Mouse (Mus musculus): ENCODE measurements around the gene Ctbp2. TPM values are rescaled to one million over a fixed set of nuclear protein-coding genes. Genes with fewer than 3 reads are reported as not detected.

Gene Ctbp2
- total and polyA plus RNA-seq, 3 experiments = 74.9 to 90.7 TPM; not detected in 1

- DNase-seq (ENCODE audit: low read depth, low spot score) = no peak
- no peak for TF ChIP-seq ZMIZ1 (IDR thresholded peaks at IDR 0.05; ENCODE audit: low read depth, low read length)
- TF ChIP-seq CHD1 (IDR thresholded peaks at IDR 0.05; ENCODE audit: low read depth, low read length) = no peak
- peak; percentile 58 for TF ChIP-seq GATA1 (IDR thresholded peaks at IDR 0.05; ENCODE audit: low read depth, low read length)
- no peaks in the 10 kb centered on the region for H3K9me3 ChIP-seq (replicated peaks; ENCODE audit: insufficient read depth, low read length)
- H3K27me3 ChIP-seq (ENCODE audit: control insufficient read depth in 1 of 2, insufficient read depth in 2 of 2, low read length in 2 of 2) = no peaks in the 10 kb centered on the region
- H3K9ac ChIP-seq (ENCODE audit: control insufficient read depth, low read depth, low read length, poor library complexity, severe bottlenecking) = no peak overlapping the region
- no peak overlapping the region for H3K4me3 ChIP-seq (ENCODE audit: control insufficient read depth in 1 of 2, insufficient read depth in 1 of 2, low read depth in 2 of 2, low read length in 2 of 2)
- H3K27ac ChIP-seq (ENCODE audit: control insufficient read depth, low read depth, low read length) = no peak overlapping the region
- peaks cover 0 to 3% of the 10 kb centered on the region in 2 experiments; a peak in 3 of 4 replicates for H3K36me3 ChIP-seq (ENCODE audit: control insufficient read depth in 1 of 2, insufficient read depth in 2 of 2, low read length in 2 of 2)
- 0 out of 2 replicates have a peak, but pooled peaks cover 2% of the 10 kb centered on the region for H3K79me2 ChIP-seq (ENCODE audit: control insufficient read depth, insufficient read depth, low read length, poor library complexity)
- peaks cover 0 to 7% of the 10 kb centered on the region in 2 experiments; a peak in 3 of 4 replicates for H3K4me1 ChIP-seq (ENCODE audit: control insufficient read depth in 1 of 2, insufficient read depth in 2 of 2, low read length in 2 of 2)
Measured at GRCm38 (mm10) chr7:133012637-133013366, 111.4 kb downstream of the Ctbp2 start.

DNA sequence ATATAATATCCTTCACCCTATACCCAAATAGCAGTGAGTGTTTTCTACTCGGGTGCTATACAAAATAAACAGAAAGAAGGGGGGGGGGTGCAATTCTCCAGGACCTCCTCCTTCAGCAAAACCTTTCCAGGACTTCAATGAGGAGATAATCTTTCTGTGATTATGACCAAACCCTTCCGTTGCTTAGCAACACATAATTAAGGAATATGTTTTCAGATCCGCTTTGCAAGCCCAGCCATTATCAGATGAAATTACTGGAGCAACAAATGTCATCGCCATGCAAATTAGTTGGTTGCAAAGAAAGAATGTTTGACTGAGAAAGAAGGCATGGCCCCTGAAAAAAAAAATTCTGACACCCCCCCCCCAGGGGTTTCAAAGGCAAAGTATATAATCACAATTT is 112.5 kb downstream of the Ctbp2 start:
- H3K4me1 ChIP-seq (ENCODE audit: control insufficient read depth in 1 of 2, insufficient read depth in 2 of 2, low read length in 2 of 2) = peaks cover 8 to 17% of the 10 kb centered on the region in 2 experiments
- TF ChIP-seq MYB (IDR thresholded peaks at IDR 0.05; ENCODE audit: low read depth, low read length) (no peak), ETS1 (IDR thresholded peaks at IDR 0.05; ENCODE audit: low read depth, low read length) (no peak), USF1 (IDR thresholded peaks at IDR 0.05; ENCODE audit: low read depth, low read length) (no peak), ZMIZ1 (IDR thresholded peaks at IDR 0.05; ENCODE audit: low read depth, low read length) (no peak), CTCF (IDR thresholded peaks at IDR 0.05 in 2 of 3, conservative IDR thresholded peaks at IDR 0.05 in 1 of 3; ENCODE audit: control insufficient read depth in 1 of 3, insufficient read depth in 1 of 3, low read depth in 2 of 3, low read length in 3 of 3, poor library complexity in 1 of 3, severe bottlenecking in 1 of 3) (no peak), TCF12 (IDR thresholded peaks at IDR 0.05; ENCODE audit: low read depth, low read length) (no peak)
- no peak for DNase-seq (ENCODE audit: low read depth, low spot score)
- peaks cover 0 to 12% of the 10 kb centered on the region in 2 experiments; a peak in 3 of 4 replicates for H3K36me3 ChIP-seq (ENCODE audit: control insufficient read depth in 1 of 2, insufficient read depth in 2 of 2, low read length in 2 of 2)
- H3K27ac ChIP-seq (ENCODE audit: control insufficient read depth, low read depth, low read length) = no peak overlapping the region
- no peaks in the 10 kb centered on the region for H3K9me3 ChIP-seq (replicated peaks; ENCODE audit: insufficient read depth, low read length)
- H3K9ac ChIP-seq (ENCODE audit: control insufficient read depth, low read depth, low read length, poor library complexity, severe bottlenecking) = no peak overlapping the region
- 0 out of 2 replicates have a peak, but pooled peaks cover 2% of the 10 kb centered on the region for H3K79me2 ChIP-seq (ENCODE audit: control insufficient read depth, insufficient read depth, low read length, poor library complexity)
- H3K4me3 ChIP-seq (ENCODE audit: control insufficient read depth in 1 of 2, insufficient read depth in 1 of 2, low read depth in 2 of 2, low read length in 2 of 2) = no peak overlapping the region
- H3K27me3 ChIP-seq (ENCODE audit: control insufficient read depth in 1 of 2, insufficient read depth in 2 of 2, low read length in 2 of 2) = no peaks in the 10 kb centered on the region

DNA sequence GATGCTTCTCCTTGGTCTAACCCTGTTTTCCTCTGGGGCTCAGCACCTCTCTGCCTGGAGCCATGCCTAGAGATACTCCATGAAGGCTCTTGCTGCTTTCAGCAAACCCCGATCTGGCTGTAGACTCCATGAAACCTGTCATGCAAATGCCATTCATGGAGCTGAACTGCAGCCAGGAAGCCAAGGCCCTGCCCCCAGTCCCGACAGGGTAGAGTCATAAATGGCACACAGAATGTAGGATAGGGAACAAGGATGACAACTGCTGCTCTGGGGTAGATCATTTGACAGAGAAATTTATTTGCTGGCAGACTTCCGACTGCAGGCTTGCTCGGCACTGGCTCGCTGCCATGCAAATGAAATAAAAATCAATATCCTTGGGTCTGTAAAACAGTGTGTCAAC is 113.0 kb downstream of the Ctbp2 start:
- Histone ChIP-seq H3K4me3 (ENCODE audit: control insufficient read depth in 1 of 2, insufficient read depth in 1 of 2, low read depth in 2 of 2, low read length in 2 of 2) (no peak overlapping the region), H3K9ac (ENCODE audit: control insufficient read depth, low read depth, low read length, poor library complexity, severe bottlenecking) (no peak overlapping the region), H3K79me2 (ENCODE audit: control insufficient read depth, insufficient read depth, low read length, poor library complexity) (no peaks in the 10 kb centered on the region), H3K27ac (ENCODE audit: control insufficient read depth, low read depth, low read length) (no peak overlapping the region), H3K4me1 (ENCODE audit: control insufficient read depth in 1 of 2, insufficient read depth in 2 of 2, low read length in 2 of 2) (peaks cover 8 to 18% of the 10 kb centered on the region in 2 experiments), H3K9me3 (replicated peaks; ENCODE audit: insufficient read depth, low read length) (no peaks in the 10 kb centered on the region), H3K36me3 (ENCODE audit: control insufficient read depth in 1 of 2, insufficient read depth in 2 of 2, low read length in 2 of 2) (peaks cover 0 to 12% of the 10 kb centered on the region in 2 experiments; a peak in 3 of 4 replicates), H3K27me3 (ENCODE audit: control insufficient read depth in 1 of 2, insufficient read depth in 2 of 2, low read length in 2 of 2) (no peaks in the 10 kb centered on the region)
- TF ChIP-seq ZC3H11A (IDR thresholded peaks at IDR 0.05; ENCODE audit: low read depth, low read length) = no peak
- no peak for TF ChIP-seq TCF12 (IDR thresholded peaks at IDR 0.05; ENCODE audit: low read depth, low read length)
- no peak for TF ChIP-seq POLR2AphosphoS5 (IDR thresholded peaks at IDR 0.05; ENCODE audit: borderline replicate concordance, low read depth, low read length)
- no peak for TF ChIP-seq GATA1 (IDR thresholded peaks at IDR 0.05; ENCODE audit: low read depth, low read length)
- no peak for TF ChIP-seq BHLHE40 (IDR thresholded peaks at IDR 0.05; ENCODE audit: borderline replicate concordance, low read depth, low read length)
- no peak for TF ChIP-seq JUND (IDR thresholded peaks at IDR 0.05; ENCODE audit: low read depth, low read length)
- TF ChIP-seq E2F4 (IDR thresholded peaks at IDR 0.05; ENCODE audit: borderline replicate concordance, low read depth, low read length) = no peak
- TF ChIP-seq MAX (IDR thresholded peaks at IDR 0.05; ENCODE audit: low read length) = no peak
- no peak for DNase-seq (ENCODE audit: low read depth, low spot score)
